Mouse (Mus musculus): ENCODE data around the gene Zmat5. TPM values are rescaled to one million over a fixed set of nuclear protein-coding genes. Genes with fewer than 3 reads are reported as not detected.

The Zmat5 gene
- polyA plus RNA-seq, 1 experiment from 2014 or later = 66.6 TPM

- 63% methylated on average over 6 of the region's 6 CpGs for WGBS
Measured at GRCm38 (mm10) chr11:4744691-4745090, 40.2 kb downstream of the Zmat5 start.

GRCm38 (mm10) chr11:4745969-4746368 lies 41.5 kb downstream of the Zmat5 start:
- Histone ChIP-seq H3K27me3 (ENCODE audit: control insufficient read depth, insufficient read depth, low read length) (peaks cover 65% of the 10 kb centered on the region), H3K9me3 (replicated peaks; ENCODE audit: control insufficient read depth, low read length) (no peaks in the 10 kb centered on the region), H3K4me1 (ENCODE audit: control insufficient read depth, insufficient read depth, low read length) (peaks cover 11% of the 10 kb centered on the region), H3K27ac (replicated peaks; ENCODE audit: low read depth, low read length) (no peak overlapping the region), H3K36me3 (replicated peaks; ENCODE audit: control insufficient read depth, insufficient read depth, low read depth, low read length) (no peaks in the 10 kb centered on the region), H3K9ac (replicated peaks; ENCODE audit: low read length) (peak overlapping the region; percentile 34), H3K4me3 (ENCODE audit: low read depth, low read length) (peak overlapping the region; percentile 49), H3K4me2 (ENCODE audit: low read depth, low read length) (peak overlapping the region; percentile 98)
- peak; percentile 37 for DNase-seq (ENCODE audit: low spot score)
- ATAC-seq (replicated peaks; ENCODE audit: insufficient number of reproducible peaks, low FRiP score, low TSS enrichment, low read depth) = no peak
- WGBS = under 1% methylated on average over 31 of the region's 39 CpGs

More at GRCm38 (mm10) chr11:4744691-4745090, 40.2 kb downstream of the Zmat5 start:
- no peak for ATAC-seq (replicated peaks; ENCODE audit: insufficient number of reproducible peaks, low FRiP score, low TSS enrichment, low read depth)
- Histone ChIP-seq H3K9me3 (replicated peaks; ENCODE audit: control insufficient read depth, low read length) (no peaks in the 10 kb centered on the region), H3K4me1 (ENCODE audit: control insufficient read depth, insufficient read depth, low read length) (peaks cover 11% of the 10 kb centered on the region), H3K4me3 (ENCODE audit: low read depth, low read length) (no peak overlapping the region), H3K9ac (replicated peaks; ENCODE audit: low read length) (no peak overlapping the region), H3K36me3 (replicated peaks; ENCODE audit: control insufficient read depth, insufficient read depth, low read depth, low read length) (no peaks in the 10 kb centered on the region), H3K27ac (replicated peaks; ENCODE audit: low read depth, low read length) (no peak overlapping the region), H3K4me2 (ENCODE audit: low read depth, low read length) (no peak overlapping the region), H3K27me3 (ENCODE audit: control insufficient read depth, insufficient read depth, low read length) (peaks cover 60% of the 10 kb centered on the region)
- no peak for DNase-seq (ENCODE audit: low spot score)

DNA sequence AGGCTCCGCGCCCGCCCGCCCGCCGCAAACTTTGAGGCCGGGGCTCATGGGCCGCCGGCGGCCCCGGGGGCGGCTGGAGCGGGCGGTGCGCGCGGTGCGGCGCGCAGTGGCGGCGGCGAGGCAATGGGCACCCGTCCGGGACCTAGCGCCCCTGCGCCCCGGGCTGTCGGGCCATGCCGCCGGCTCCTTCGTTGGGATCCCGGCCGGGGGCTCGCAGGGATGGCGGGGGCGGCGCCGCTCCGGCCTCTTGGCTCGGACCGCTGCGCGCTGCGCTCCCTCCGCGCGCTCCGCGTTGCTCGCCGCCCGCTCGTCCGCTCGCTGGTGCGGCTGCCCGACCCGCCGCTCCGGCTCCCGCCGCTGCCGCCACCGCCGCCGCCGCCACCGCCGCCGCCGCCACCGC lies 42.3 kb downstream of the Zmat5 start, which contains the start of gene Cabp7:
TSS of gene Cabp7 (minus strand) at position 46 of the 400 bp plus-strand sequence.
- Histone ChIP-seq H3K36me3 (replicated peaks; ENCODE audit: control insufficient read depth, insufficient read depth, low read depth, low read length) (no peaks in the 10 kb centered on the region), H3K9ac (replicated peaks; ENCODE audit: low read length) (peak within 1 kb of the TSS; percentile 34), H3K27ac (replicated peaks; ENCODE audit: low read depth, low read length) (no peak within 1 kb of the TSS), H3K4me3 (ENCODE audit: low read depth, low read length) (peak within 1 kb of the TSS; percentile 49), H3K9me3 (replicated peaks; ENCODE audit: control insufficient read depth, low read length) (no peaks in the 10 kb centered on the region), H3K4me1 (ENCODE audit: control insufficient read depth, insufficient read depth, low read length) (peaks cover 11% of the 10 kb centered on the region), H3K4me2 (ENCODE audit: low read depth, low read length) (peak within 1 kb of the TSS; percentile 98), H3K27me3 (ENCODE audit: control insufficient read depth, insufficient read depth, low read length) (peaks cover 65% of the 10 kb centered on the region)
- DNase-seq (ENCODE audit: low spot score) = peak; percentile 12
- ATAC-seq (replicated peaks; ENCODE audit: insufficient number of reproducible peaks, low FRiP score, low TSS enrichment, low read depth) = no peak
- under 1% methylated on average over 28 of the region's 73 CpGs for WGBS

GRCm38 (mm10) chr11:4747285-4747684 lies 42.8 kb downstream of the Zmat5 start:
- DNase-seq (ENCODE audit: low spot score) (no peak), ATAC-seq (replicated peaks; ENCODE audit: insufficient number of reproducible peaks, low FRiP score, low TSS enrichment, low read depth) (no peak)
- Histone ChIP-seq H3K9me3 (replicated peaks; ENCODE audit: control insufficient read depth, low read length) (no peaks in the 10 kb centered on the region), H3K4me1 (ENCODE audit: control insufficient read depth, insufficient read depth, low read length) (peaks cover 11% of the 10 kb centered on the region), H3K4me3 (ENCODE audit: low read depth, low read length) (peak overlapping the region; percentile 49), H3K27me3 (ENCODE audit: control insufficient read depth, insufficient read depth, low read length) (peaks cover 65% of the 10 kb centered on the region), H3K36me3 (replicated peaks; ENCODE audit: control insufficient read depth, insufficient read depth, low read depth, low read length) (no peaks in the 10 kb centered on the region), H3K9ac (replicated peaks; ENCODE audit: low read length) (no peak overlapping the region; the same call in 1 of the 2 replicates), H3K4me2 (ENCODE audit: low read depth, low read length) (peak overlapping the region; percentile 98), H3K27ac (replicated peaks; ENCODE audit: low read depth, low read length) (no peak overlapping the region)
- WGBS = 2% methylated on average over 12 of the region's 12 CpGs

DNA sequence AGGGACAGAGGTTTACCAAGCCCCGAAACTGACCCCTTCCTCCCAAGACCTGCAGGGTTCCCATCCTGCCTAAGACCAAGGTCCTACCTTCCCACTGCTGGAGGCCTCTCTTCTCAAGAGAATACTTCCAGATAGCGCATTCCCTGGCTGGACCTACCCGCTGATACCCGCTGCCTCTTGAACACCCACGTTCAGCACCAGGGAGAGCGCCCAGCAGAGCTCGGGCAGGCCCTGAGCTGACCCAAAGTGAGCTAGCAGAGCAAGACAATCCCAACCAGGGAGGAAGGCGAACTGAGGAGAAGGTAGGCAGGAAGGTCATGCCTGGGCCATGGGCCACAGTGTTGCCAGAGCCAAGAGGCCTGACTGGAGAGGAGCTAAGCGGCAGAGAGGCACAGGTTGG lies 45.8 kb downstream of the Zmat5 start:
- Histone ChIP-seq H3K36me3 (replicated peaks; ENCODE audit: control insufficient read depth, insufficient read depth, low read depth, low read length) (no peaks in the 10 kb centered on the region), H3K27ac (replicated peaks; ENCODE audit: low read depth, low read length) (no peak overlapping the region), H3K27me3 (ENCODE audit: control insufficient read depth, insufficient read depth, low read length) (peaks cover 48% of the 10 kb centered on the region), H3K9ac (replicated peaks; ENCODE audit: low read length) (no peak overlapping the region), H3K4me1 (ENCODE audit: control insufficient read depth, insufficient read depth, low read length) (peaks cover 11% of the 10 kb centered on the region), H3K4me2 (ENCODE audit: low read depth, low read length) (no peak overlapping the region), H3K4me3 (ENCODE audit: low read depth, low read length) (no peak overlapping the region), H3K9me3 (replicated peaks; ENCODE audit: control insufficient read depth, low read length) (no peaks in the 10 kb centered on the region)
- DNase-seq (ENCODE audit: low spot score) (peak; percentile 85), ATAC-seq (replicated peaks; ENCODE audit: insufficient number of reproducible peaks, low FRiP score, low TSS enrichment, low read depth) (no peak)
- WGBS = 3% methylated on average over 9 of the region's 9 CpGs

- DNase-seq (ENCODE audit: low spot score) (no peak), ATAC-seq (replicated peaks; ENCODE audit: insufficient number of reproducible peaks, low FRiP score, low TSS enrichment, low read depth) (no peak)
- H3K27ac ChIP-seq (replicated peaks; ENCODE audit: low read depth, low read length) = no peak overlapping the region
- H3K4me3 ChIP-seq (ENCODE audit: low read depth, low read length) = no peak overlapping the region
- H3K9me3 ChIP-seq (replicated peaks; ENCODE audit: control insufficient read depth, low read length) = no peaks in the 10 kb centered on the region
- 30% methylated on average over 10 of the region's 10 CpGs for WGBS
- H3K9ac ChIP-seq (replicated peaks; ENCODE audit: low read length) = no peak overlapping the region
- H3K27me3 ChIP-seq (ENCODE audit: control insufficient read depth, insufficient read depth, low read length) = peaks cover 23% of the 10 kb centered on the region
- no peaks in the 10 kb centered on the region for H3K36me3 ChIP-seq (replicated peaks; ENCODE audit: control insufficient read depth, insufficient read depth, low read depth, low read length)
- H3K4me1 ChIP-seq (ENCODE audit: control insufficient read depth, insufficient read depth, low read length) = no peaks in the 10 kb centered on the region
- H3K4me2 ChIP-seq (ENCODE audit: low read depth, low read length) = no peak overlapping the region
Measured at GRCm38 (mm10) chr11:4752836-4753235, 48.4 kb downstream of the Zmat5 start.

- DNase-seq (ENCODE audit: low spot score) (no peak), ATAC-seq (replicated peaks; ENCODE audit: insufficient number of reproducible peaks, low FRiP score, low TSS enrichment, low read depth) (no peak)
- no peaks in the 10 kb centered on the region for H3K4me1 ChIP-seq (ENCODE audit: control insufficient read depth, insufficient read depth, low read length)
- no peak overlapping the region for H3K27ac ChIP-seq (replicated peaks; ENCODE audit: low read depth, low read length)
- no peaks in the 10 kb centered on the region for H3K9me3 ChIP-seq (replicated peaks; ENCODE audit: control insufficient read depth, low read length)
- no peak overlapping the region for H3K9ac ChIP-seq (replicated peaks; ENCODE audit: low read length)
- H3K4me2 ChIP-seq (ENCODE audit: low read depth, low read length) = no peak overlapping the region
- H3K27me3 ChIP-seq (ENCODE audit: control insufficient read depth, insufficient read depth, low read length) = peaks cover 11% of the 10 kb centered on the region
- no peak overlapping the region for H3K4me3 ChIP-seq (ENCODE audit: low read depth, low read length)
- H3K36me3 ChIP-seq (replicated peaks; ENCODE audit: control insufficient read depth, insufficient read depth, low read depth, low read length) = no peaks in the 10 kb centered on the region
- 87% methylated on average over 3 of the region's 3 CpGs for WGBS
Measured at GRCm38 (mm10) chr11:4754036-4754435, 49.6 kb downstream of the Zmat5 start.

- H3K27me3 ChIP-seq (ENCODE audit: control insufficient read depth, insufficient read depth, low read length) = peaks cover 3% of the 10 kb centered on the region
- H3K9me3 ChIP-seq (replicated peaks; ENCODE audit: control insufficient read depth, low read length) = no peaks in the 10 kb centered on the region
- no peak overlapping the region for H3K4me2 ChIP-seq (ENCODE audit: low read depth, low read length)
- no peak overlapping the region for H3K4me3 ChIP-seq (ENCODE audit: low read depth, low read length)
- H3K27ac ChIP-seq (replicated peaks; ENCODE audit: low read depth, low read length) = no peak overlapping the region
- H3K9ac ChIP-seq (replicated peaks; ENCODE audit: low read length) = no peak overlapping the region
- no peaks in the 10 kb centered on the region for H3K36me3 ChIP-seq (replicated peaks; ENCODE audit: control insufficient read depth, insufficient read depth, low read depth, low read length)
- ATAC-seq (replicated peaks; ENCODE audit: insufficient number of reproducible peaks, low FRiP score, low TSS enrichment, low read depth) (no peak), DNase-seq (ENCODE audit: low spot score) (no peak)
- WGBS = 79% methylated on average over 11 of the region's 11 CpGs
- H3K4me1 ChIP-seq (ENCODE audit: control insufficient read depth, insufficient read depth, low read length) = no peaks in the 10 kb centered on the region
Measured at GRCm38 (mm10) chr11:4754867-4755266, 50.4 kb downstream of the Zmat5 start.

Data from embryonic facial prominence, embryonic 11.5 days (tissue).